Mouse (Mus musculus): ENCODE measurements around the gene Gm21366. TPM values are rescaled to one million over a fixed set of nuclear protein-coding genes. Genes with fewer than 3 reads are reported as not detected.

Gene Gm21366
- polyA plus RNA-seq (2014; fragmentation: Illumina TruSeq; extraction: RNeasy Lipid Tissue Mini Kit (QIAGEN cat#74804); ENCODE audit: low read depth, low replicate concordance), result not detected

GRCm38 (mm10) chrY:22861156-22861555, at the start of gene Gm21366:
TSS of gene Gm21366 (minus strand) at chrY:22861256.

